Mouse (Mus musculus): ENCODE measurements around the gene Gpr3. TPM values are rescaled to one million over a fixed set of nuclear protein-coding genes. Genes with fewer than 3 reads are reported as not detected.

The Gpr3 gene
- polyA plus RNA-seq, 1 experiment from 2014 or later: not detected

- 86% methylated on average over 9 of the region's 11 CpGs for WGBS
- Histone ChIP-seq H3K36me3 (ENCODE audit: insufficient read depth, low read length) (peaks cover 56% of the 10 kb centered on the region), H3K27me3 (replicated peaks; ENCODE audit: insufficient read depth, low read length) (no peaks in the 10 kb centered on the region), H3K4me2 (replicated peaks; ENCODE audit: low read depth, low read length) (no peak overlapping the region), H3K9me3 (ENCODE audit: low read length) (no peaks in the 10 kb centered on the region), H3K9ac (replicated peaks; ENCODE audit: low read depth) (no peak overlapping the region), H3K4me1 (ENCODE audit: insufficient read depth, low read depth, low read length) (no peaks in the 10 kb centered on the region; the same call in none of the 2 replicates), H3K27ac (ENCODE audit: low read length) (no peak overlapping the region), H3K4me3 (ENCODE audit: low read depth, low read length) (no peak overlapping the region)
- DNase-seq (ENCODE audit: low spot score): no peak
- ATAC-seq: no peak
- no peak for TF ChIP-seq CTCF (IDR thresholded peaks at IDR 0.05)
- TF ChIP-seq EP300 (IDR thresholded peaks at IDR 0.05): no peak
Observed at GRCm38 (mm10) chr4:133194482-133194881, 17.9 kb downstream of the Gpr3 start.

GRCm38 (mm10) chr4:133189396-133189795 is 22.9 kb downstream of the Gpr3 start:
- TF ChIP-seq CTCF (IDR thresholded peaks at IDR 0.05): no peak
- no peak for TF ChIP-seq EP300 (IDR thresholded peaks at IDR 0.05)
- no peak for DNase-seq (ENCODE audit: low spot score)
- H3K9me3 ChIP-seq (ENCODE audit: low read length): no peaks in the 10 kb centered on the region
- H3K36me3 ChIP-seq (ENCODE audit: insufficient read depth, low read length): peaks cover 68% of the 10 kb centered on the region
- H3K4me2 ChIP-seq (replicated peaks; ENCODE audit: low read depth, low read length): no peak overlapping the region
- H3K27ac ChIP-seq (ENCODE audit: low read length): no peak overlapping the region
- no peak for ATAC-seq
- no peaks in the 10 kb centered on the region for H3K27me3 ChIP-seq (replicated peaks; ENCODE audit: insufficient read depth, low read length)
- no peak overlapping the region for H3K4me3 ChIP-seq (ENCODE audit: low read depth, low read length)
- H3K4me1 ChIP-seq (ENCODE audit: insufficient read depth, low read depth, low read length): 0 out of 2 replicates have a peak, but pooled peaks cover 5% of the 10 kb centered on the region
- no peak overlapping the region for H3K9ac ChIP-seq (replicated peaks; ENCODE audit: low read depth)
- 69% methylated on average over 10 of the region's 10 CpGs for WGBS

GRCm38 (mm10) chr4:133186856-133187255 is 25.5 kb downstream of the Gpr3 start:
- no peak overlapping the region for H3K4me3 ChIP-seq (ENCODE audit: low read depth, low read length)
- H3K27me3 ChIP-seq (replicated peaks; ENCODE audit: insufficient read depth, low read length): no peaks in the 10 kb centered on the region
- DNase-seq (ENCODE audit: low spot score) (no peak), ATAC-seq (no peak)
- TF ChIP-seq EP300 (IDR thresholded peaks at IDR 0.05): no peak
- TF ChIP-seq CTCF (IDR thresholded peaks at IDR 0.05): peak; percentile 57
- peaks cover 50% of the 10 kb centered on the region; the same call in 1 of the 2 replicates for H3K36me3 ChIP-seq (ENCODE audit: insufficient read depth, low read length)
- WGBS: 87% methylated on average over 5 of the region's 5 CpGs
- H3K9ac ChIP-seq (replicated peaks; ENCODE audit: low read depth): no peak overlapping the region
- no peak overlapping the region for H3K4me2 ChIP-seq (replicated peaks; ENCODE audit: low read depth, low read length)
- 0 out of 2 replicates have a peak, but pooled peaks cover 5% of the 10 kb centered on the region for H3K4me1 ChIP-seq (ENCODE audit: insufficient read depth, low read depth, low read length)
- no peak overlapping the region for H3K27ac ChIP-seq (ENCODE audit: low read length)
- no peaks in the 10 kb centered on the region for H3K9me3 ChIP-seq (ENCODE audit: low read length)

GRCm38 (mm10) chr4:133185893-133186292 is 26.4 kb downstream of the Gpr3 start:
- H3K27me3 ChIP-seq (replicated peaks; ENCODE audit: insufficient read depth, low read length): no peaks in the 10 kb centered on the region
- ATAC-seq (0 out of 2 replicates have a peak, but pooled peaks have one; percentile 12), DNase-seq (ENCODE audit: low spot score) (peak; percentile 43)
- H3K4me3 ChIP-seq (ENCODE audit: low read depth, low read length): no peak overlapping the region
- WGBS: 63% methylated on average over 8 of the region's 8 CpGs
- 0 out of 2 replicates have a peak overlapping the region, but pooled peaks have one; percentile 20 for H3K4me2 ChIP-seq (replicated peaks; ENCODE audit: low read depth, low read length)
- no peaks in the 10 kb centered on the region for H3K9me3 ChIP-seq (ENCODE audit: low read length)
- peaks cover 44% of the 10 kb centered on the region; the same call in 1 of the 2 replicates for H3K36me3 ChIP-seq (ENCODE audit: insufficient read depth, low read length)
- 0 out of 2 replicates have a peak, but pooled peaks cover 5% of the 10 kb centered on the region for H3K4me1 ChIP-seq (ENCODE audit: insufficient read depth, low read depth, low read length)
- H3K27ac ChIP-seq (ENCODE audit: low read length): peak overlapping the region; percentile 66
- TF ChIP-seq CTCF (IDR thresholded peaks at IDR 0.05): no peak
- no peak for TF ChIP-seq EP300 (IDR thresholded peaks at IDR 0.05)
- H3K9ac ChIP-seq (replicated peaks; ENCODE audit: low read depth): no peak overlapping the region

- ATAC-seq (peak; percentile 93), DNase-seq (ENCODE audit: low spot score) (peak; percentile 93)
- Histone ChIP-seq H3K36me3 (ENCODE audit: insufficient read depth, low read length) (peaks cover 39% of the 10 kb centered on the region; the same call in 1 of the 2 replicates), H3K4me1 (ENCODE audit: insufficient read depth, low read depth, low read length) (0 out of 2 replicates have a peak, but pooled peaks cover 5% of the 10 kb centered on the region), H3K4me3 (ENCODE audit: low read depth, low read length) (no peak overlapping the region), H3K4me2 (replicated peaks; ENCODE audit: low read depth, low read length) (peak overlapping the region; percentile 20), H3K27ac (ENCODE audit: low read length) (peak overlapping the region; percentile 91), H3K9ac (replicated peaks; ENCODE audit: low read depth) (no peak overlapping the region), H3K9me3 (ENCODE audit: low read length) (no peaks in the 10 kb centered on the region), H3K27me3 (replicated peaks; ENCODE audit: insufficient read depth, low read length) (no peaks in the 10 kb centered on the region)
- TF ChIP-seq EP300 (IDR thresholded peaks at IDR 0.05): peak; percentile 62; the same call in 1 of the 2 replicates
- TF ChIP-seq CTCF (IDR thresholded peaks at IDR 0.05): no peak
- WGBS: 31% methylated on average over 15 of the region's 15 CpGs
Observed at GRCm38 (mm10) chr4:133184898-133185665, 27.3 kb downstream of the Gpr3 start.

GRCm38 (mm10) chr4:133184031-133184897 is 28.1 kb downstream of the Gpr3 start:
- Histone ChIP-seq H3K27ac (ENCODE audit: low read length) (peak overlapping the region; percentile 91), H3K4me3 (ENCODE audit: low read depth, low read length) (no peak overlapping the region), H3K4me2 (replicated peaks; ENCODE audit: low read depth, low read length) (peak overlapping the region; percentile 11), H3K9me3 (ENCODE audit: low read length) (no peaks in the 10 kb centered on the region), H3K9ac (replicated peaks; ENCODE audit: low read depth) (no peak overlapping the region), H3K27me3 (replicated peaks; ENCODE audit: insufficient read depth, low read length) (no peaks in the 10 kb centered on the region), H3K36me3 (ENCODE audit: insufficient read depth, low read length) (peaks cover 33% of the 10 kb centered on the region; the same call in 1 of the 2 replicates), H3K4me1 (ENCODE audit: insufficient read depth, low read depth, low read length) (0 out of 2 replicates have a peak, but pooled peaks cover 5% of the 10 kb centered on the region)
- ATAC-seq (peak; percentile 46; the same call in 1 of the 2 replicates), DNase-seq (ENCODE audit: low spot score) (peak; percentile 68)
- TF ChIP-seq CTCF (IDR thresholded peaks at IDR 0.05): no peak
- TF ChIP-seq EP300 (IDR thresholded peaks at IDR 0.05): no peak
- WGBS: 52% methylated on average over 14 of the region's 14 CpGs
